Mouse (Mus musculus): ENCODE measurements around the gene Ankra2. TPM values are rescaled to one million over a fixed set of nuclear protein-coding genes. Genes with fewer than 3 reads are reported as not detected.

The Ankra2 gene
- polyA plus RNA-seq, 1 experiment from 2014 or later = 16.8 TPM

DNA sequence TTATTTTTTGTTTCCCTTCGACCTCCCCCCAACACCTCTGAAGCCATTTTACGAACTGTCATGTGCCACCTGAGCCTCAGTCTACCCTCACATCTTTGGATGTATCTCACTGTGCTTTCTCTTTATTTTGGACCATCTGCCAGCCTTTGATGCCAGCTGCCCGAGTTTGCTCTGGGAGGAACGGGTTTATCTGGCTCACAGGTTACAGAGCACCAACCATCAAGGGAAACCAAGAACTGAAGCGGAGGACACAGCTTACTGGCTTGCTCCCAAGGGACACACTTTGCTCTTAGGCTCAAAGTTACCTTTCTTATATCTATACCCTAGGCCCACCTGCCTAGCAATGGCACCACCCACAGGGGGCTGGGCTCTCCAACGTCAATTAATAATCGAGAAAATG lies 17.5 kb upstream of the Ankra2 start:
- no peak for ATAC-seq (ENCODE audit: low read depth)
- no peak overlapping the region for H3K4me3 ChIP-seq (ENCODE audit: low read length)
- peaks cover 9% of the 10 kb centered on the region for H3K36me3 ChIP-seq (ENCODE audit: control insufficient read depth, insufficient read depth, low read length)
- no peak overlapping the region for H3K9ac ChIP-seq (ENCODE audit: low read length)
- no peak overlapping the region for H3K27ac ChIP-seq (ENCODE audit: low read length)
- 67% methylated on average over 7 of the region's 7 CpGs for WGBS
- no peak overlapping the region for H3K4me2 ChIP-seq (ENCODE audit: low read depth, low read length)
- H3K9me3 ChIP-seq (ENCODE audit: control insufficient read depth, low read length) = no peaks in the 10 kb centered on the region
- no peaks in the 10 kb centered on the region for H3K4me1 ChIP-seq (replicated peaks; ENCODE audit: control insufficient read depth, insufficient read depth, low read length)
- H3K27me3 ChIP-seq (ENCODE audit: control insufficient read depth, insufficient read depth, low read depth, low read length) = no peaks in the 10 kb centered on the region; the same call in 1 of the 2 replicates

DNA sequence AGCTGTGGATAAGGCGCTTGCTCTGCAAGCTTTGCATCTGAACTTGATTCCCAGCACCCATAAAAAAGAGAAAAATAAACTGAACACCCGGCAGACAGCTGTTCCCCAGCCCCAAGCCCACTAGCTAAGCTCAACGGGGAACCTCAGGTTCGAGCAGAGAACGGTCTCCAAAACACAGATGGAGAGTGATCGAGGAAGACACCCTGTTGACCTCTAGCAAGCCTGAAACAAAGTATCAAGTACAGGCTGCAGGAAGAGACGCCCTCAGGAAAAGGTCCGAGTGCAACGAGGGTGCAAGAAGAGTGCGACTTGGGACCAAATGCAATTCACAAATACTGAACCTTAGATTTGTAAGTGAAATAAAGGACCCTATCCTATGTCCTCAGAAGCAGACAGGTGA lies 13.3 kb upstream of the Ankra2 start:
- WGBS = 91% methylated on average over 10 of the region's 10 CpGs

GRCm38 (mm10) chr13:98254921-98255320 lies 8.0 kb upstream of the Ankra2 start:
- Histone ChIP-seq H3K36me3 (ENCODE audit: control insufficient read depth, insufficient read depth, low read length) (peaks cover 44% of the 10 kb centered on the region), H3K4me3 (ENCODE audit: low read length) (no peak overlapping the region), H3K9ac (ENCODE audit: low read length) (no peak overlapping the region), H3K9me3 (ENCODE audit: control insufficient read depth, low read length) (no peaks in the 10 kb centered on the region), H3K4me2 (ENCODE audit: low read depth, low read length) (no peak overlapping the region), H3K27me3 (ENCODE audit: control insufficient read depth, insufficient read depth, low read depth, low read length) (no peaks in the 10 kb centered on the region), H3K27ac (ENCODE audit: low read length) (no peak overlapping the region), H3K4me1 (replicated peaks; ENCODE audit: control insufficient read depth, insufficient read depth, low read length) (no peaks in the 10 kb centered on the region)
- 68% methylated on average over 9 of the region's 9 CpGs for WGBS
- ATAC-seq (ENCODE audit: low read depth) = no peak

More for the DNA sequence above, 13.3 kb upstream of the Ankra2 start:
- H3K9ac ChIP-seq (ENCODE audit: low read length) = no peak overlapping the region
- peaks cover 30% of the 10 kb centered on the region for H3K36me3 ChIP-seq (ENCODE audit: control insufficient read depth, insufficient read depth, low read length)
- H3K4me2 ChIP-seq (ENCODE audit: low read depth, low read length) = no peak overlapping the region
- H3K4me1 ChIP-seq (replicated peaks; ENCODE audit: control insufficient read depth, insufficient read depth, low read length) = no peaks in the 10 kb centered on the region
- H3K27ac ChIP-seq (ENCODE audit: low read length) = no peak overlapping the region
- no peak overlapping the region for H3K4me3 ChIP-seq (ENCODE audit: low read length)
- ATAC-seq (ENCODE audit: low read depth) = no peak
- H3K27me3 ChIP-seq (ENCODE audit: control insufficient read depth, insufficient read depth, low read depth, low read length) = no peaks in the 10 kb centered on the region
- H3K9me3 ChIP-seq (ENCODE audit: control insufficient read depth, low read length) = no peaks in the 10 kb centered on the region

DNA sequence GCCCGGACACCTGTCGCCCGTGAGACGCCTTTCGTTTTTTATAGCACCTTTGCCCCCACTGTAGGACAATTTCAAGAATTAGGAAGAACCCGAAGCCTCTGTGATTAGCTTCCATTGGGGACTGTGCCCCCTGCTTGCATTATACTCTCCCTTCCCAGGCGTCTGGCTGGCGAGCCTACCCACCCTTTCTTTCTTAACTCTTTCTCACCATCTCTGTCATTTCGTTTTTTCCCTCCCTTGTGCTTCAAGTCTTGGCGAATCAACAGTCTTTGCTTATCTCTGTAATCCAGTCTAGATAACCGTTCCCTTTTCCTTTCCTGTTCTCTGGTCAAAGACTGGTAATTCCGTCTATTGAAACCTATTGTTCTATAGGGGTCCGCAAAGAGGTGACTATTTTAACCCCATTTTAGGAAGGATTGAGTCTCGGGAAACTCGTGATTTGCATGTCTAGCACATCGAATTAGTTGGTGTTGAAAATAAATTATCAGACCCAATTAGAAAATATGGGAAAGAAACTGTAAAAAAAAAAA lies 649 bp downstream of the Ankra2 start:
- no peaks in the 10 kb centered on the region for H3K27me3 ChIP-seq (ENCODE audit: control insufficient read depth, insufficient read depth, low read depth, low read length)
- 1% methylated on average over 16 of the region's 16 CpGs for WGBS
- no peaks in the 10 kb centered on the region for H3K9me3 ChIP-seq (ENCODE audit: control insufficient read depth, low read length)
- H3K4me1 ChIP-seq (replicated peaks; ENCODE audit: control insufficient read depth, insufficient read depth, low read length) = peaks cover 17% of the 10 kb centered on the region
- H3K36me3 ChIP-seq (ENCODE audit: control insufficient read depth, insufficient read depth, low read length) = peaks cover 10% of the 10 kb centered on the region; the same call in 1 of the 2 replicates
- peak overlapping the region; percentile 84 for H3K27ac ChIP-seq (ENCODE audit: low read length)
- peak overlapping the region; percentile 81 for H3K9ac ChIP-seq (ENCODE audit: low read length)
- peak overlapping the region; percentile 71 for H3K4me2 ChIP-seq (ENCODE audit: low read depth, low read length)
- H3K4me3 ChIP-seq (ENCODE audit: low read length) = peak overlapping the region; percentile 84
- ATAC-seq (ENCODE audit: low read depth) = peak; percentile 39

- Histone ChIP-seq H3K27ac (ENCODE audit: low read length) (no peak overlapping the region), H3K36me3 (ENCODE audit: control insufficient read depth, insufficient read depth, low read length) (peaks cover 11% of the 10 kb centered on the region)
Observed at GRCm38 (mm10) chr13:98264111-98264510, 1.2 kb downstream of the Ankra2 start.

DNA sequence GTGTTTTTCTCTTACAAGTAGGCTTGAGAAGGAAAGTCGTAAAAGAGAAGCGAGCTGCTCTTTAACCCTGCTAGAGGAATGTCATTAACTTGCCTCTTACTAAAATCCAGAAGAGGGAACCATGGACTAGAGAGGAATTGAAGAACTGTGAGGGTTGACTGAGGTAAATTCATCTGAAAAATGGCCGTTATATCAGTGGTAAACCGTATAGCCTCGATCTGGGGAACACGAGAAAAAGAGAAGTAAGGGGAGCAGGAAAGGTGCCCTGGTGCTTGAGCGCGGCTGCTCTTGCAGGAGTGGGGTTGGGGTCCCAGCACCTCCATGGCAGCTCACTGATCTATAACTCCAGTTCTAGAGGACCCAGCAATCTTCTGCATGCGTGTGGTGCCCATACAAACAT lies 11.1 kb downstream of the Ankra2 start:
- Histone ChIP-seq H3K27ac (ENCODE audit: low read length) (no peak overlapping the region), H3K4me3 (ENCODE audit: low read length) (no peak overlapping the region), H3K4me2 (ENCODE audit: low read depth, low read length) (no peak overlapping the region), H3K36me3 (ENCODE audit: control insufficient read depth, insufficient read depth, low read length) (peaks cover 15% of the 10 kb centered on the region), H3K27me3 (ENCODE audit: control insufficient read depth, insufficient read depth, low read depth, low read length) (no peaks in the 10 kb centered on the region), H3K4me1 (replicated peaks; ENCODE audit: control insufficient read depth, insufficient read depth, low read length) (no peaks in the 10 kb centered on the region), H3K9ac (ENCODE audit: low read length) (no peak overlapping the region), H3K9me3 (ENCODE audit: control insufficient read depth, low read length) (no peaks in the 10 kb centered on the region)
- whole genome bisulfite sequencing = 89% methylated on average over 9 of the region's 9 CpGs
- no peak for ATAC-seq (ENCODE audit: low read depth)

More at GRCm38 (mm10) chr13:98264111-98264510, 1.2 kb downstream of the Ankra2 start:
- H3K27me3 ChIP-seq (ENCODE audit: control insufficient read depth, insufficient read depth, low read depth, low read length) = no peaks in the 10 kb centered on the region
- peaks cover 17% of the 10 kb centered on the region for H3K4me1 ChIP-seq (replicated peaks; ENCODE audit: control insufficient read depth, insufficient read depth, low read length)
- H3K9ac ChIP-seq (ENCODE audit: low read length) = peak overlapping the region; percentile 81; the same call in 1 of the 2 replicates
- ATAC-seq (ENCODE audit: low read depth) = no peak
- WGBS = 28% methylated on average over 5 of the region's 5 CpGs
- peak overlapping the region; percentile 84 for H3K4me3 ChIP-seq (ENCODE audit: low read length)
- H3K4me2 ChIP-seq (ENCODE audit: low read depth, low read length) = peak overlapping the region; percentile 71
- no peaks in the 10 kb centered on the region for H3K9me3 ChIP-seq (ENCODE audit: control insufficient read depth, low read length)

GRCm38 (mm10) chr13:98275646-98276045 lies 12.8 kb downstream of the Ankra2 start:
- no peak for ATAC-seq (ENCODE audit: low read depth)
- Histone ChIP-seq H3K4me3 (ENCODE audit: low read length) (no peak overlapping the region), H3K9ac (ENCODE audit: low read length) (no peak overlapping the region), H3K27ac (ENCODE audit: low read length) (no peak overlapping the region), H3K27me3 (ENCODE audit: control insufficient read depth, insufficient read depth, low read depth, low read length) (no peaks in the 10 kb centered on the region), H3K4me2 (ENCODE audit: low read depth, low read length) (no peak overlapping the region), H3K4me1 (replicated peaks; ENCODE audit: control insufficient read depth, insufficient read depth, low read length) (no peaks in the 10 kb centered on the region), H3K9me3 (ENCODE audit: control insufficient read depth, low read length) (no peaks in the 10 kb centered on the region), H3K36me3 (ENCODE audit: control insufficient read depth, insufficient read depth, low read length) (peaks cover 15% of the 10 kb centered on the region)
- WGBS = 76% methylated on average over 4 of the region's 4 CpGs

- no peak overlapping the region for H3K4me3 ChIP-seq (ENCODE audit: low read length)
- no peak for ATAC-seq (ENCODE audit: low read depth)
- peaks cover 15% of the 10 kb centered on the region for H3K36me3 ChIP-seq (ENCODE audit: control insufficient read depth, insufficient read depth, low read length)
- no peak overlapping the region for H3K27ac ChIP-seq (ENCODE audit: low read length)
- H3K9ac ChIP-seq (ENCODE audit: low read length) = no peak overlapping the region
- H3K9me3 ChIP-seq (ENCODE audit: control insufficient read depth, low read length) = no peaks in the 10 kb centered on the region
- H3K27me3 ChIP-seq (ENCODE audit: control insufficient read depth, insufficient read depth, low read depth, low read length) = no peaks in the 10 kb centered on the region
- WGBS = 84% methylated on average over 7 of the region's 7 CpGs
- no peak overlapping the region for H3K4me2 ChIP-seq (ENCODE audit: low read depth, low read length)
- H3K4me1 ChIP-seq (replicated peaks; ENCODE audit: control insufficient read depth, insufficient read depth, low read length) = no peaks in the 10 kb centered on the region
Observed at GRCm38 (mm10) chr13:98276253-98276652, 13.4 kb downstream of the Ankra2 start.

DNA sequence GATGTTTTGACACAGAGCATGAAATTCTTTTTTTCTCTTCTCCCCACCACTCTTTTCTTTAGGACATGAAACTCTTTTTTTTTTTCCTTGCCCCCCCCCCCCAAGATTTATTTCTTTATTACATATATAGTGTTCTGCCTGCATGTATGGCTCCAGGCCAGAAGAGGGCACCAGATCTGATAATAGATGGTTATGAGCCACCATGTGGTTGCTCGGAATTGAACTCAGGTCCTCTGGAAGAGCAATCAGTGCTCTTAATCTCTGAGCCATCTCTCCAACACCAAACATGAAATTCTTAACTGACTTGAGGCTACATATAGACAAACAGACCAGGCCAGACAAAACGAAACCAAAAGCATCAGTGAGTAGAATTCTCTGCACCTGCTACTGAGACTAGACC lies 14.6 kb downstream of the Ankra2 start:
- Histone ChIP-seq H3K4me2 (ENCODE audit: low read depth, low read length) (no peak overlapping the region), H3K4me1 (replicated peaks; ENCODE audit: control insufficient read depth, insufficient read depth, low read length) (no peaks in the 10 kb centered on the region), H3K9ac (ENCODE audit: low read length) (no peak overlapping the region), H3K9me3 (ENCODE audit: control insufficient read depth, low read length) (no peaks in the 10 kb centered on the region), H3K4me3 (ENCODE audit: low read length) (no peak overlapping the region), H3K36me3 (ENCODE audit: control insufficient read depth, insufficient read depth, low read length) (peaks cover 6% of the 10 kb centered on the region), H3K27ac (ENCODE audit: low read length) (no peak overlapping the region), H3K27me3 (ENCODE audit: control insufficient read depth, insufficient read depth, low read depth, low read length) (no peaks in the 10 kb centered on the region)
- 72% methylated on average over 2 of the region's 2 CpGs for WGBS
- ATAC-seq (ENCODE audit: low read depth) = no peak

- 73% methylated on average over 5 of the region's 5 CpGs for WGBS
- H3K4me3 ChIP-seq (ENCODE audit: low read length) = no peak within 1 kb of the TSS
- H3K4me2 ChIP-seq (ENCODE audit: low read depth, low read length) = no peak within 1 kb of the TSS
- no peaks in the 10 kb centered on the region for H3K27me3 ChIP-seq (ENCODE audit: control insufficient read depth, insufficient read depth, low read depth, low read length)
- no peaks in the 10 kb centered on the region for H3K36me3 ChIP-seq (ENCODE audit: control insufficient read depth, insufficient read depth, low read length)
- H3K27ac ChIP-seq (ENCODE audit: low read length) = no peak within 1 kb of the TSS
- H3K9me3 ChIP-seq (ENCODE audit: control insufficient read depth, low read length) = no peaks in the 10 kb centered on the region
- no peak within 1 kb of the TSS for H3K9ac ChIP-seq (ENCODE audit: low read length)
- ATAC-seq (ENCODE audit: low read depth) = no peak
- H3K4me1 ChIP-seq (replicated peaks; ENCODE audit: control insufficient read depth, insufficient read depth, low read length) = no peaks in the 10 kb centered on the region
Observed at GRCm38 (mm10) chr13:98279686-98280085, 16.8 kb downstream of the Ankra2 start, which contains the start of gene Gm21976. TSS of gene Gm21976 (plus strand) at chr13:98279887.

All from lung, embryonic 16.5 days (tissue).